Mouse (Mus musculus): ENCODE data around the gene Gp1bb.

The Gp1bb gene

GRCm38 (mm10) chr16:18628206-18628947, 6.2 kb upstream of the Gp1bb start:
- no peak for DNase-seq

GRCm38 (mm10) chr16:18627163-18627562, 5.0 kb upstream of the Gp1bb start:
- no peak for DNase-seq

GRCm38 (mm10) chr16:18626376-18626878, 4.2 kb upstream of the Gp1bb start, which contains the start of gene Gm49601:
Gm49601 (minus strand) TSS chr16:18626427.
- peak; percentile 88 for DNase-seq

- DNase-seq = no peak
These were observed 3.6 kb upstream of the Gp1bb start for GRCm38 (mm10) chr16:18625791-18626311.

- DNase-seq = no peak
These were observed 2.9 kb upstream of the Gp1bb start for GRCm38 (mm10) chr16:18625097-18625496.

GRCm38 (mm10) chr16:18624641-18625040, 2.4 kb upstream of the Gp1bb start:
- DNase-seq = no peak

GRCm38 (mm10) chr16:18623751-18624540, 1.7 kb upstream of the Gp1bb start:
- DNase-seq = no peak

GRCm38 (mm10) chr16:18622916-18623750, 930 bp upstream of the Gp1bb start:
- no peak for DNase-seq

GRCm38 (mm10) chr16:18621362-18622001, 721 bp downstream of the Gp1bb start:
- DNase-seq = no peak

GRCm38 (mm10) chr16:18620601-18621361, 1.4 kb downstream of the Gp1bb start:
- DNase-seq = no peak

- DNase-seq = no peak
These were observed 2.0 kb downstream of the Gp1bb start for GRCm38 (mm10) chr16:18620201-18620600.

- DNase-seq = peak; percentile 60
These were observed 3.1 kb downstream of the Gp1bb start for GRCm38 (mm10) chr16:18619110-18619509.

- DNase-seq = no peak
These were observed 3.9 kb downstream of the Gp1bb start for GRCm38 (mm10) chr16:18618297-18618696.

GRCm38 (mm10) chr16:18617370-18618065, 4.7 kb downstream of the Gp1bb start:
- peak; percentile 90 for DNase-seq

GRCm38 (mm10) chr16:18613301-18613700, 8.9 kb downstream of the Gp1bb start:
- DNase-seq = no peak

GRCm38 (mm10) chr16:18611752-18612151, 10.5 kb downstream of the Gp1bb start:
- peak; percentile 59 for DNase-seq

- DNase-seq = no peak
These were observed 13.1 kb downstream of the Gp1bb start for GRCm38 (mm10) chr16:18609099-18609498.

- DNase-seq = peak; percentile 61
These were observed 14.0 kb downstream of the Gp1bb start for GRCm38 (mm10) chr16:18608226-18608625.

GRCm38 (mm10) chr16:18605705-18606104, 16.5 kb downstream of the Gp1bb start:
- no peak for DNase-seq

- DNase-seq = no peak
These were observed 17.9 kb downstream of the Gp1bb start for GRCm38 (mm10) chr16:18604267-18604701.

- no peak for DNase-seq
These were observed 20.8 kb downstream of the Gp1bb start for GRCm38 (mm10) chr16:18601447-18601846.

Data from lung, postnatal 10 days (tissue).